Mouse (Mus musculus): ENCODE measurements at regions not wholly inside any gene's neighbourhood (a gene's known extent, or its start where the extent isn't known, plus 50 kb on each side); places are given as distances from the start of the nearest gene placed in this dataset.

DNA sequence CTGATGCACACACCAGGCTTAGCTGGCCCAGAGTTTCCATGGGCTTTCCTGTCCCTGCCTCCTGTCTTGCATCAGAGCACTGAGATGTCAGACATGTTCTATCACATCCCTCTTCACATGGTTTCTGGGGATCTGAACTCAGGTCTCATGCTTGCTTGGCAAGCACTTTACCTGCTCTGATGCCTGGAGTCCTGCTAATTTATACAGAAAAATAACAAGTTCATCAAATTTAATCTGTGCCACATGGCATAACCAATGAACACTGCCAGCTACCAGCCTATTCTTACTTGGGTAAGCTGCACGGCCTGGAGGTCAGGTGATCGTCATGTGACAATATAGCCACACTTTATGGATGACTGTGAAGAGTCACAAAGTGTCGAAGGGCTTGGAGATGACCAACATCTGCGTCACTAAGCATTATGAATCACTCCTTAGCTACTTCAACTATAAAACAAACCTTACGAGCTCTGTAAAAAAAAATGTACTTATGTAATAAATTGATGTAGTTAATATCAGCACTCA is 186.2 kb downstream of the Hlx start:
- TF ChIP-seq CTCF (IDR thresholded peaks at IDR 0.05; ENCODE audit: control insufficient read depth, insufficient read depth, low read length) (no peak), POLR2A (IDR thresholded peaks at IDR 0.05; ENCODE audit: borderline replicate concordance, control insufficient read depth, low read depth, low read length) (no peak)

Data from bone marrow, adult 2 months (tissue).